Mouse (Mus musculus): Measurements from ENCODE around the gene Vasp. TPM values are rescaled to one million over a fixed set of nuclear protein-coding genes. Genes with fewer than 3 reads are reported as not detected.

Gene Vasp
- total and polyA plus RNA-seq, 3 experiments, result 146 to 560 (median 239) TPM

- Histone ChIP-seq H3K27me3 (ENCODE audit: insufficient read depth, low read length) (no peaks in the 10 kb centered on the region), H3K36me3 (replicated peaks) (peaks cover 67% of the 10 kb centered on the region), H3K4me3 (ENCODE audit: low read depth, low read length) (no peak overlapping the region), H3K9me3 (replicated peaks) (no peaks in the 10 kb centered on the region), H3K4me1 (ENCODE audit: insufficient read depth, low read depth, low read length) (peaks cover 51% of the 10 kb centered on the region)
- no peak for DNase-seq (ENCODE audit: low spot score)
- no peak for TF ChIP-seq TAL1 (conservative IDR thresholded peaks at IDR 0.05; ENCODE audit: low read depth, low read length)
- TF ChIP-seq GATA1 (IDR thresholded peaks at IDR 0.05; ENCODE audit: borderline replicate concordance, low read length), result no peak
- TF ChIP-seq CTCF (IDR thresholded peaks at IDR 0.05; ENCODE audit: low read depth, low read length), result no peak
- ATAC-seq (ENCODE audit: extremely low read depth, insufficient number of reproducible peaks, low FRiP score, poor library complexity, severe bottlenecking), result no peak
These were observed 29.6 kb downstream of the Vasp start for GRCm38 (mm10) chr7:19242005-19242404.

GRCm38 (mm10) chr7:19240905-19241463 is 30.6 kb downstream of the Vasp start:
- no peak overlapping the region for H3K4me3 ChIP-seq (ENCODE audit: low read depth, low read length)
- no peaks in the 10 kb centered on the region for H3K27me3 ChIP-seq (ENCODE audit: insufficient read depth, low read length)
- DNase-seq (ENCODE audit: low spot score) (no peak), ATAC-seq (ENCODE audit: extremely low read depth, insufficient number of reproducible peaks, low FRiP score, poor library complexity, severe bottlenecking) (no peak)
- peaks cover 66% of the 10 kb centered on the region for H3K36me3 ChIP-seq (replicated peaks)
- no peaks in the 10 kb centered on the region for H3K9me3 ChIP-seq (replicated peaks)
- TF ChIP-seq TAL1 (conservative IDR thresholded peaks at IDR 0.05; ENCODE audit: low read depth, low read length), result no peak
- no peak for TF ChIP-seq GATA2 (IDR thresholded peaks at IDR 0.05; ENCODE audit: borderline replicate concordance, low read depth, low read length)
- no peak for TF ChIP-seq CTCF (IDR thresholded peaks at IDR 0.05; ENCODE audit: low read depth, low read length)
- no peak for TF ChIP-seq GATA1 (IDR thresholded peaks at IDR 0.05; ENCODE audit: borderline replicate concordance, low read length)
- H3K4me1 ChIP-seq (ENCODE audit: insufficient read depth, low read depth, low read length), result peaks cover 50% of the 10 kb centered on the region

GRCm38 (mm10) chr7:19239986-19240385 is 31.6 kb downstream of the Vasp start:
- Histone ChIP-seq H3K9me3 (replicated peaks) (no peaks in the 10 kb centered on the region), H3K27me3 (ENCODE audit: insufficient read depth, low read length) (no peaks in the 10 kb centered on the region), H3K4me1 (ENCODE audit: insufficient read depth, low read depth, low read length) (peaks cover 48% of the 10 kb centered on the region), H3K4me3 (ENCODE audit: low read depth, low read length) (no peak overlapping the region), H3K36me3 (replicated peaks) (peaks cover 63% of the 10 kb centered on the region)
- ATAC-seq (ENCODE audit: extremely low read depth, insufficient number of reproducible peaks, low FRiP score, poor library complexity, severe bottlenecking), result no peak
- no peak for DNase-seq (ENCODE audit: low spot score)
- no peak for TF ChIP-seq CTCF (IDR thresholded peaks at IDR 0.05; ENCODE audit: low read depth, low read length)
- TF ChIP-seq TAL1 (conservative IDR thresholded peaks at IDR 0.05; ENCODE audit: low read depth, low read length), result no peak
- no peak for TF ChIP-seq GATA1 (IDR thresholded peaks at IDR 0.05; ENCODE audit: borderline replicate concordance, low read length)
- no peak for TF ChIP-seq GATA2 (IDR thresholded peaks at IDR 0.05; ENCODE audit: borderline replicate concordance, low read depth, low read length)
- no peak for TF ChIP-seq POLR2AphosphoS5 (IDR thresholded peaks at IDR 0.05; ENCODE audit: insufficient replicate concordance, low read depth, low read length)

GRCm38 (mm10) chr7:19239423-19239822 is 32.2 kb downstream of the Vasp start:
- DNase-seq (ENCODE audit: low spot score) (peak; percentile 52), ATAC-seq (ENCODE audit: extremely low read depth, insufficient number of reproducible peaks, low FRiP score, poor library complexity, severe bottlenecking) (peak; percentile 71)
- peaks cover 49% of the 10 kb centered on the region for H3K4me1 ChIP-seq (ENCODE audit: insufficient read depth, low read depth, low read length)
- no peaks in the 10 kb centered on the region for H3K9me3 ChIP-seq (replicated peaks)
- H3K36me3 ChIP-seq (replicated peaks), result peaks cover 62% of the 10 kb centered on the region
- no peaks in the 10 kb centered on the region for H3K27me3 ChIP-seq (ENCODE audit: insufficient read depth, low read length)
- H3K4me3 ChIP-seq (ENCODE audit: low read depth, low read length), result no peak overlapping the region
- TF ChIP-seq GATA2 (IDR thresholded peaks at IDR 0.05; ENCODE audit: borderline replicate concordance, low read depth, low read length) (no peak), GATA1 (IDR thresholded peaks at IDR 0.05; ENCODE audit: borderline replicate concordance, low read length) (no peak), CTCF (IDR thresholded peaks at IDR 0.05; ENCODE audit: low read depth, low read length) (peak; percentile 60)

- DNase-seq (ENCODE audit: low spot score) (no peak), ATAC-seq (ENCODE audit: extremely low read depth, insufficient number of reproducible peaks, low FRiP score, poor library complexity, severe bottlenecking) (no peak)
- Histone ChIP-seq H3K27me3 (ENCODE audit: insufficient read depth, low read length) (no peaks in the 10 kb centered on the region), H3K4me3 (ENCODE audit: low read depth, low read length) (no peak overlapping the region), H3K36me3 (replicated peaks) (peaks cover 61% of the 10 kb centered on the region), H3K9me3 (replicated peaks) (no peaks in the 10 kb centered on the region), H3K4me1 (ENCODE audit: insufficient read depth, low read depth, low read length) (peaks cover 49% of the 10 kb centered on the region)
- TF ChIP-seq POLR2AphosphoS5 (IDR thresholded peaks at IDR 0.05; ENCODE audit: insufficient replicate concordance, low read depth, low read length), result no peak
These were observed 33.3 kb downstream of the Vasp start for GRCm38 (mm10) chr7:19238344-19238743.

- ATAC-seq (ENCODE audit: extremely low read depth, insufficient number of reproducible peaks, low FRiP score, poor library complexity, severe bottlenecking) (no peak), DNase-seq (ENCODE audit: low spot score) (no peak)
- no peak for TF ChIP-seq GATA2 (IDR thresholded peaks at IDR 0.05; ENCODE audit: borderline replicate concordance, low read depth, low read length)
- TF ChIP-seq CTCF (IDR thresholded peaks at IDR 0.05; ENCODE audit: low read depth, low read length), result no peak
- no peak for TF ChIP-seq GATA1 (IDR thresholded peaks at IDR 0.05; ENCODE audit: borderline replicate concordance, low read length)
- no peak for TF ChIP-seq TAL1 (conservative IDR thresholded peaks at IDR 0.05; ENCODE audit: low read depth, low read length)
- TF ChIP-seq POLR2AphosphoS5 (IDR thresholded peaks at IDR 0.05; ENCODE audit: insufficient replicate concordance, low read depth, low read length), result no peak
- Histone ChIP-seq H3K4me3 (ENCODE audit: low read depth, low read length) (no peak overlapping the region), H3K9me3 (replicated peaks) (no peaks in the 10 kb centered on the region), H3K36me3 (replicated peaks) (peaks cover 72% of the 10 kb centered on the region), H3K4me1 (ENCODE audit: insufficient read depth, low read depth, low read length) (peaks cover 57% of the 10 kb centered on the region), H3K27me3 (ENCODE audit: insufficient read depth, low read length) (no peaks in the 10 kb centered on the region)
These were observed 35.2 kb downstream of the Vasp start for GRCm38 (mm10) chr7:19236411-19236810.

- ATAC-seq (ENCODE audit: extremely low read depth, insufficient number of reproducible peaks, low FRiP score, poor library complexity, severe bottlenecking) (peak; percentile 47; the same call in 1 of the 2 replicates), DNase-seq (ENCODE audit: low spot score) (no peak)
- Histone ChIP-seq H3K9me3 (replicated peaks) (no peaks in the 10 kb centered on the region), H3K27me3 (ENCODE audit: insufficient read depth, low read length) (no peaks in the 10 kb centered on the region), H3K4me3 (ENCODE audit: low read depth, low read length) (no peak overlapping the region), H3K4me1 (ENCODE audit: insufficient read depth, low read depth, low read length) (peaks cover 57% of the 10 kb centered on the region), H3K36me3 (replicated peaks) (peaks cover 74% of the 10 kb centered on the region)
- TF ChIP-seq TAL1 (conservative IDR thresholded peaks at IDR 0.05; ENCODE audit: low read depth, low read length) (no peak), GATA2 (IDR thresholded peaks at IDR 0.05; ENCODE audit: borderline replicate concordance, low read depth, low read length) (no peak), POLR2AphosphoS5 (IDR thresholded peaks at IDR 0.05; ENCODE audit: insufficient replicate concordance, low read depth, low read length) (no peak), GATA1 (IDR thresholded peaks at IDR 0.05; ENCODE audit: borderline replicate concordance, low read length) (no peak), CTCF (IDR thresholded peaks at IDR 0.05; ENCODE audit: low read depth, low read length) (no peak)
These were observed 36.4 kb downstream of the Vasp start for GRCm38 (mm10) chr7:19235092-19235671.

All from G1E (cell line).